Mouse (Mus musculus): ENCODE data around the gene Rasl10b. TPM values are rescaled to one million over a fixed set of nuclear protein-coding genes. Genes with fewer than 3 reads are reported as not detected.

Gene Rasl10b
- polyA plus RNA-seq (2012; fragmentation: generic; extraction: Trizol) = 0.08 TPM
- long read RNA-seq, experiment 1 = 0 reads
- long read RNA-seq, experiment 2 = 0 reads

- Histone ChIP-seq H3K79me3 (ENCODE audit: low read depth) (no peaks in the 10 kb centered on the region), H3K4me3 (ENCODE audit: insufficient read depth, poor library complexity, severe bottlenecking) (no peak within 1 kb of the TSS), H3K27me3 (ENCODE audit: control insufficient read depth, insufficient read depth, insufficient read length) (peaks cover 42% of the 10 kb centered on the region)
These were observed at the start of gene Rasl10b for GRCm38 (mm10) chr11:83409087-83409754. Gene Rasl10b (plus strand): TSS chr11:83409137.

GRCm38 (mm10) chr11:83364656-83365055 is 44.3 kb upstream of the Rasl10b start:
- Histone ChIP-seq H3K36me3 (ENCODE audit: control insufficient read depth, insufficient read depth) (peaks cover 60% of the 10 kb centered on the region), H3K79me3 (ENCODE audit: low read depth) (no peaks in the 10 kb centered on the region), H3K79me2 (ENCODE audit: control insufficient read depth, insufficient read depth) (no peaks in the 10 kb centered on the region), H3ac (ENCODE audit: control insufficient read depth, insufficient read length, low read depth) (no peak overlapping the region), H3K27me3 (ENCODE audit: control insufficient read depth, insufficient read depth, insufficient read length) (no peaks in the 10 kb centered on the region), H3K4me3 (ENCODE audit: insufficient read depth, poor library complexity, severe bottlenecking) (no peak overlapping the region)
- TF ChIP-seq FOSL1 (IDR thresholded peaks at IDR 0.05; ENCODE audit: insufficient read depth, low read length, poor library complexity, severe bottlenecking) = no peak
- TF ChIP-seq MYOD1 (IDR thresholded peaks at IDR 0.05; ENCODE audit: control insufficient read depth, insufficient read length, low read depth) = no peak
- TF ChIP-seq USF1 (IDR thresholded peaks at IDR 0.05; ENCODE audit: low read depth) = no peak
- no peak for TF ChIP-seq CEBPB (IDR thresholded peaks at IDR 0.05; ENCODE audit: low read depth)
- TF ChIP-seq MYOG (IDR thresholded peaks at IDR 0.05; ENCODE audit: control insufficient read depth, extremely low read depth, insufficient read length) = no peak
- TF ChIP-seq CTCF (IDR thresholded peaks at IDR 0.05; ENCODE audit: control insufficient read depth, insufficient read depth, insufficient read length) = no peak
- TF ChIP-seq MAX (IDR thresholded peaks at IDR 0.05) = no peak

More at GRCm38 (mm10) chr11:83409087-83409754, at the start of gene Rasl10b:
- Histone ChIP-seq H3ac (ENCODE audit: control insufficient read depth, insufficient read length, low read depth) (no peak within 1 kb of the TSS), H3K36me3 (ENCODE audit: control insufficient read depth, insufficient read depth) (peaks cover 4% of the 10 kb centered on the region), H3K79me2 (ENCODE audit: control insufficient read depth, insufficient read depth) (no peaks in the 10 kb centered on the region)
- TF ChIP-seq MYOD1 (IDR thresholded peaks at IDR 0.05; ENCODE audit: control insufficient read depth, insufficient read length, low read depth) (no peak), MYOG (IDR thresholded peaks at IDR 0.05; ENCODE audit: control insufficient read depth, extremely low read depth, insufficient read length) (no peak), FOSL1 (IDR thresholded peaks at IDR 0.05; ENCODE audit: insufficient read depth, low read length, poor library complexity, severe bottlenecking) (no peak), MAX (IDR thresholded peaks at IDR 0.05) (no peak), CTCF (IDR thresholded peaks at IDR 0.05; ENCODE audit: control insufficient read depth, insufficient read depth, insufficient read length) (no peak), CEBPB (IDR thresholded peaks at IDR 0.05; ENCODE audit: low read depth) (no peak), USF1 (IDR thresholded peaks at IDR 0.05; ENCODE audit: low read depth) (no peak)

GRCm38 (mm10) chr11:83371267-83371666 is 37.7 kb upstream of the Rasl10b start:
- Histone ChIP-seq H3K79me3 (ENCODE audit: low read depth) (no peaks in the 10 kb centered on the region), H3ac (ENCODE audit: control insufficient read depth, insufficient read length, low read depth) (no peak overlapping the region), H3K36me3 (ENCODE audit: control insufficient read depth, insufficient read depth) (peaks cover 67% of the 10 kb centered on the region), H3K27me3 (ENCODE audit: control insufficient read depth, insufficient read depth, insufficient read length) (no peaks in the 10 kb centered on the region), H3K79me2 (ENCODE audit: control insufficient read depth, insufficient read depth) (no peaks in the 10 kb centered on the region), H3K4me3 (ENCODE audit: insufficient read depth, poor library complexity, severe bottlenecking) (no peak overlapping the region)
- no peak for TF ChIP-seq MYOD1 (IDR thresholded peaks at IDR 0.05; ENCODE audit: control insufficient read depth, insufficient read length, low read depth)
- TF ChIP-seq MAX (IDR thresholded peaks at IDR 0.05) = no peak
- TF ChIP-seq CEBPB (IDR thresholded peaks at IDR 0.05; ENCODE audit: low read depth) = no peak
- TF ChIP-seq USF1 (IDR thresholded peaks at IDR 0.05; ENCODE audit: low read depth) = no peak
- TF ChIP-seq FOSL1 (IDR thresholded peaks at IDR 0.05; ENCODE audit: insufficient read depth, low read length, poor library complexity, severe bottlenecking) = no peak
- TF ChIP-seq CTCF (IDR thresholded peaks at IDR 0.05; ENCODE audit: control insufficient read depth, insufficient read depth, insufficient read length) = no peak
- no peak for TF ChIP-seq MYOG (IDR thresholded peaks at IDR 0.05; ENCODE audit: control insufficient read depth, extremely low read depth, insufficient read length)

GRCm38 (mm10) chr11:83379745-83380341 is 29.1 kb upstream of the Rasl10b start:
- no peaks in the 10 kb centered on the region for H3K79me3 ChIP-seq (ENCODE audit: low read depth)
- no peaks in the 10 kb centered on the region for H3K79me2 ChIP-seq (ENCODE audit: control insufficient read depth, insufficient read depth)
- H3K27me3 ChIP-seq (ENCODE audit: control insufficient read depth, insufficient read depth, insufficient read length) = no peaks in the 10 kb centered on the region
- H3K36me3 ChIP-seq (ENCODE audit: control insufficient read depth, insufficient read depth) = peaks cover 27% of the 10 kb centered on the region
- H3ac ChIP-seq (ENCODE audit: control insufficient read depth, insufficient read length, low read depth) = no peak overlapping the region
- TF ChIP-seq CTCF (IDR thresholded peaks at IDR 0.05; ENCODE audit: control insufficient read depth, insufficient read depth, insufficient read length) = no peak
- TF ChIP-seq MYOG (IDR thresholded peaks at IDR 0.05; ENCODE audit: control insufficient read depth, extremely low read depth, insufficient read length) = no peak
- no peak for TF ChIP-seq MAX (IDR thresholded peaks at IDR 0.05)
- no peak for TF ChIP-seq FOSL1 (IDR thresholded peaks at IDR 0.05; ENCODE audit: insufficient read depth, low read length, poor library complexity, severe bottlenecking)
- no peak for TF ChIP-seq MYOD1 (IDR thresholded peaks at IDR 0.05; ENCODE audit: control insufficient read depth, insufficient read length, low read depth)
- no peak for TF ChIP-seq CEBPB (IDR thresholded peaks at IDR 0.05; ENCODE audit: low read depth)
- no peak for TF ChIP-seq USF1 (IDR thresholded peaks at IDR 0.05; ENCODE audit: low read depth)
- H3K4me3 ChIP-seq (ENCODE audit: insufficient read depth, poor library complexity, severe bottlenecking) = no peak overlapping the region

- no peaks in the 10 kb centered on the region for H3K79me2 ChIP-seq (ENCODE audit: control insufficient read depth, insufficient read depth)
These were observed 25.9 kb upstream of the Rasl10b start for GRCm38 (mm10) chr11:83382876-83383531.

More at GRCm38 (mm10) chr11:83382876-83383531, 25.9 kb upstream of the Rasl10b start:
- H3K4me3 ChIP-seq (ENCODE audit: insufficient read depth, poor library complexity, severe bottlenecking) = no peak overlapping the region
- no peaks in the 10 kb centered on the region for H3K27me3 ChIP-seq (ENCODE audit: control insufficient read depth, insufficient read depth, insufficient read length)
- peaks cover 12% of the 10 kb centered on the region for H3K36me3 ChIP-seq (ENCODE audit: control insufficient read depth, insufficient read depth)
- H3ac ChIP-seq (ENCODE audit: control insufficient read depth, insufficient read length, low read depth) = no peak overlapping the region
- no peaks in the 10 kb centered on the region for H3K79me3 ChIP-seq (ENCODE audit: low read depth)
- TF ChIP-seq FOSL1 (IDR thresholded peaks at IDR 0.05; ENCODE audit: insufficient read depth, low read length, poor library complexity, severe bottlenecking) = no peak
- TF ChIP-seq MYOD1 (IDR thresholded peaks at IDR 0.05; ENCODE audit: control insufficient read depth, insufficient read length, low read depth) = no peak

All from C2C12 (cell line).